Mouse (Mus musculus) layer of hippocampus, postnatal 14 days (tissue): ENCODE results near the gene Accsl. TPM values are rescaled to one million over a fixed set of nuclear protein-coding genes. Genes with fewer than 3 reads are reported as not detected.
A peak's percentile ranks its signal among the peaks of the same experiment; 100 is the strongest.

ENCODE experiments used
- DNase-seq, 2 experiments: peaks; one replicate each; pipeline ENCODE4 v3.0.0; 2021 to 2022; ENCODE audit warnings: low spot score in 2 of 2, mixed read lengths in 1 of 2
- total RNA-seq, 2 experiments: library from RNA; stranded (reverse); gene quantifications; 2 replicates each; pipeline ENCODE4 v1.2.3; 2021

Gene Accsl
- total RNA-seq, 2 experiments from 2014 or later: 0.72 to 0.90 TPM

- no peak for DNase-seq
Observed at GRCm38 (mm10) chr2:93813343-93813742, 55.6 kb downstream of the Accsl start.

- peak in 1 of 2 experiments; percentile 51 for DNase-seq
Observed at GRCm38 (mm10) chr2:93811812-93812211, 57.1 kb downstream of the Accsl start.

- no peak for DNase-seq
Observed at GRCm38 (mm10) chr2:93809931-93810330, 59.0 kb downstream of the Accsl start.

- DNase-seq: no peak
Observed at GRCm38 (mm10) chr2:93808071-93808470, 60.9 kb downstream of the Accsl start.

GRCm38 (mm10) chr2:93807440-93807839 lies 61.5 kb downstream of the Accsl start:
- DNase-seq: no peak

- DNase-seq: no peak
Observed at GRCm38 (mm10) chr2:93806487-93807201, 62.3 kb downstream of the Accsl start.

GRCm38 (mm10) chr2:93805523-93805922 lies 63.4 kb downstream of the Accsl start:
- no peak for DNase-seq

Other genes with a start within 250 kb of the Accsl start
- gene Alx4, start 226.8 kb downstream of the Accsl start, total RNA-seq: under 1 TPM; 0.38 to 0.99 TPM
- 10 to 100 TPM; 50.7 to 58.4 TPM for gene Ext2, start 46.6 kb downstream of the Accsl start, total RNA-seq
- 1 to 10 TPM; 4.4 to 4.7 TPM for gene Accs, start 19.2 kb downstream of the Accsl start, total RNA-seq
- gene Gm13889, start 88.0 kb upstream of the Accsl start, total RNA-seq: 10 to 100 TPM; 48.0 to 49.2 TPM
- not detected for gene Gm27027, start 127.2 kb upstream of the Accsl start, total RNA-seq
- 10 to 100 TPM; 21.0 to 26.7 TPM for gene Alkbh3, start 141.7 kb upstream of the Accsl start, total RNA-seq